Mouse (Mus musculus): Measurements from ENCODE around the gene Tmem214.
"Not testable (repeated sequence)": the region's sequence is repeated elsewhere in the genome, so short reads cannot be mapped to it uniquely, and the experiment has no call there.

Gene Tmem214

GRCm38 (mm10) chr5:30874365-30874764, 6.6 kb downstream of the Tmem214 start:
- DNase-seq (ENCODE audit: low spot score in 2 of 2), result no peak

- no peak for DNase-seq (ENCODE audit: low spot score in 2 of 2)
These were observed 10.8 kb downstream of the Tmem214 start for GRCm38 (mm10) chr5:30878616-30879015.

- no peak for DNase-seq (ENCODE audit: low spot score in 2 of 2)
These were observed 11.6 kb downstream of the Tmem214 start for GRCm38 (mm10) chr5:30879347-30879943.

- DNase-seq (ENCODE audit: low spot score in 2 of 2), result not testable (repeated sequence)
These were observed 14.0 kb downstream of the Tmem214 start for GRCm38 (mm10) chr5:30881839-30882238.

- DNase-seq (ENCODE audit: low spot score in 2 of 2), result no peak
These were observed 18.4 kb downstream of the Tmem214 start for GRCm38 (mm10) chr5:30886209-30886608.

GRCm38 (mm10) chr5:30886731-30887130, 18.9 kb downstream of the Tmem214 start:
- DNase-seq (ENCODE audit: low spot score in 2 of 2), result no peak

- peak; percentile 68 to 75 for DNase-seq (ENCODE audit: low spot score in 2 of 2)
These were observed 19.5 kb downstream of the Tmem214 start for GRCm38 (mm10) chr5:30887331-30887761.

- peak; percentile 85 to 93 for DNase-seq (ENCODE audit: low spot score in 2 of 2)
These were observed 20.1 kb downstream of the Tmem214 start for GRCm38 (mm10) chr5:30887858-30888336.

- DNase-seq (ENCODE audit: low spot score in 2 of 2), result peak; percentile 87 to 90
These were observed 20.7 kb downstream of the Tmem214 start, which contains the start of gene Agbl5 for GRCm38 (mm10) chr5:30888337-30889087. Agbl5 (plus strand) TSS chr5:30888694.

- DNase-seq (ENCODE audit: low spot score in 2 of 2), result no peak
These were observed 21.4 kb downstream of the Tmem214 start for GRCm38 (mm10) chr5:30889088-30889754.

- no peak for DNase-seq (ENCODE audit: low spot score in 2 of 2)
These were observed 22.6 kb downstream of the Tmem214 start for GRCm38 (mm10) chr5:30890375-30890774.

- DNase-seq (ENCODE audit: low spot score in 2 of 2), result no peak
These were observed 34.0 kb downstream of the Tmem214 start for GRCm38 (mm10) chr5:30901860-30902259.

GRCm38 (mm10) chr5:30907413-30908059, 39.7 kb downstream of the Tmem214 start, which contains the start of gene Ost4:
Ost4 (minus strand) TSS chr5:30907788.
- peak; percentile 98 to 99 for DNase-seq (ENCODE audit: low spot score in 2 of 2)

- DNase-seq (ENCODE audit: low spot score in 2 of 2), result no peak
These were observed 40.9 kb downstream of the Tmem214 start for GRCm38 (mm10) chr5:30908426-30909299.

- DNase-seq (ENCODE audit: low spot score in 2 of 2), result no peak
These were observed 41.5 kb downstream of the Tmem214 start for GRCm38 (mm10) chr5:30909300-30909659.

- DNase-seq (ENCODE audit: low spot score in 2 of 2), result no peak
These were observed 42.1 kb downstream of the Tmem214 start for GRCm38 (mm10) chr5:30909863-30910262.

- DNase-seq (ENCODE audit: low spot score in 2 of 2), result no peak
These were observed 42.7 kb downstream of the Tmem214 start for GRCm38 (mm10) chr5:30910481-30910880.

GRCm38 (mm10) chr5:30912156-30912555, 44.3 kb downstream of the Tmem214 start:
- no peak for DNase-seq (ENCODE audit: low spot score in 2 of 2)

GRCm38 (mm10) chr5:30913060-30913841, 45.4 kb downstream of the Tmem214 start, which contains the start of gene Emilin1:
Emilin1 (plus strand) TSS chr5:30913402.
- no peak for DNase-seq (ENCODE audit: low spot score in 2 of 2)

- DNase-seq (ENCODE audit: low spot score in 2 of 2), result no peak
These were observed 46.4 kb downstream of the Tmem214 start for GRCm38 (mm10) chr5:30914101-30914635.
